Mouse (Mus musculus): ENCODE data around the gene Prep. TPM values are rescaled to one million over a fixed set of nuclear protein-coding genes. Genes with fewer than 3 reads are reported as not detected.

Gene Prep
- polyA plus RNA-seq, 1 experiment = 35.6 TPM

DNA sequence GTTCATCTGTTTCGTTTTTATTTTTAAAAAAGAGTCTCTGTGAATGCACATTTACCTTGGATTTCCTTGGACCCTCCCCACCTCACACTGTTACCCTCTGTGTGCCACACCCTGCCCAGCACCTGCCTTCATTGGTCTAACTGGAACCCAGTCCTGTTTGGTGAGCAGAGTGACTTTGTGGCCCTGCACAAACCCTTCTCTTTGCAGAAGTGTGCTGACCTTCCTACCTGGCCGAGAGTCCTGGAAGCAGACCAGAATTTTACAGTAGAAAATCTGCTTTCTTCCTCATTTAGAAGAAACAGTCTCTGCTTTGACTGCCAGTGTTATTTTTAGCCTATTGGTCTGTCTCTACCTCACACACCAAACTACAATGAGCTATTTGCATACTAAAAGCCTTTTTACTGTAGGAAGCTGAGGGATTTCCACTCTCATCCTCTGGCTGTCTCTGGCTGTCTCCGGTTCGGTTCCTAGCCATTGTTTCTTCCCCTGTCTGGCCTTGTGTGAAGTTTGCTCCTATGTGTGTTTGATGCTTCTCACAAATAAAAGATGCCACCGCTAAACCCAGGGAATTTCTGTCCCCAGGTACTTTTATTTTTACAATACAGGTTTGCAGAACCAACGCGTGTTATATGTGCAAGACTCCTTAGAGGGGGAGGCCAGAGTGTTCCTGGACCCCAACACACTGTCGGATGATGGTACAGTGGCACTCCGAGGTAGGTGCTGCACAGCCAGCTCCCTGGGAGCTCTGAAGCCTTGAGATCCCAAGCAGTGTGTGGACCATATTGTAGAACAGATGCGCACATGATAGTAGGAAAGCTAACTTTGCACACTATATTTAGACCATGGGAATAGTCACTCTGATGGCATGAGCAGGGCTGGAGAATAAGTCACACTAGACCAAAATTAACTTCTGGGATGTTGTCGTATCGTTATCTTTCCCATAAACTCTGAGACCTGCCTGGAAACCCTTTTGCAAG lies 25.4 kb downstream of the Prep start:
- no peak overlapping the region for H3K4me2 ChIP-seq (ENCODE audit: low read depth)
- no peak overlapping the region for H3ac ChIP-seq (ENCODE audit: control insufficient read depth, insufficient read length)
- peaks cover 33% of the 10 kb centered on the region for H3K79me2 ChIP-seq (ENCODE audit: control insufficient read depth, insufficient read depth)
- no peak for TF ChIP-seq POLR2A (IDR thresholded peaks at IDR 0.05; ENCODE audit: insufficient read length, low read depth)
- no peak for TF ChIP-seq MYOG (IDR thresholded peaks at IDR 0.05; ENCODE audit: control insufficient read depth in 1 of 3, insufficient read depth in 1 of 3, insufficient read length in 2 of 3, low read depth in 2 of 3)
- TF ChIP-seq USF1 (IDR thresholded peaks at IDR 0.05; ENCODE audit: low read depth) = no peak
- no peak for TF ChIP-seq TCF3 (IDR thresholded peaks at IDR 0.05; ENCODE audit: insufficient read length, low read depth)
- TF ChIP-seq MAX (IDR thresholded peaks at IDR 0.05; ENCODE audit: low read depth) = no peak
- TF ChIP-seq SRF (IDR thresholded peaks at IDR 0.05; ENCODE audit: control insufficient read depth, insufficient read length, low read depth) = no peak
- no peak for TF ChIP-seq REST (IDR thresholded peaks at IDR 0.05; ENCODE audit: insufficient read depth, insufficient read length)
- no peak for TF ChIP-seq MYOD1 (IDR thresholded peaks at IDR 0.05; ENCODE audit: control insufficient read depth in 1 of 3, insufficient read length in 2 of 3, low read depth in 2 of 3)
- TF ChIP-seq TCF12 (IDR thresholded peaks at IDR 0.05; ENCODE audit: insufficient read depth, poor library complexity, severe bottlenecking) = no peak
- no peak for TF ChIP-seq POLR2AphosphoS2 (IDR thresholded peaks at IDR 0.05; ENCODE audit: insufficient read length, low read depth)
- no peak for TF ChIP-seq CEBPB (IDR thresholded peaks at IDR 0.05; ENCODE audit: insufficient read depth, poor library complexity, severe bottlenecking)
- no peak for TF ChIP-seq E2F4 (IDR thresholded peaks at IDR 0.05; ENCODE audit: insufficient read depth)
- no peaks in the 10 kb centered on the region for H3K27me3 ChIP-seq (ENCODE audit: control insufficient read depth, insufficient read depth, insufficient read length)
- H3K36me3 ChIP-seq (ENCODE audit: control insufficient read depth, insufficient read depth) = peaks cover 54% of the 10 kb centered on the region
- no peak overlapping the region for H3K4me3 ChIP-seq

DNA sequence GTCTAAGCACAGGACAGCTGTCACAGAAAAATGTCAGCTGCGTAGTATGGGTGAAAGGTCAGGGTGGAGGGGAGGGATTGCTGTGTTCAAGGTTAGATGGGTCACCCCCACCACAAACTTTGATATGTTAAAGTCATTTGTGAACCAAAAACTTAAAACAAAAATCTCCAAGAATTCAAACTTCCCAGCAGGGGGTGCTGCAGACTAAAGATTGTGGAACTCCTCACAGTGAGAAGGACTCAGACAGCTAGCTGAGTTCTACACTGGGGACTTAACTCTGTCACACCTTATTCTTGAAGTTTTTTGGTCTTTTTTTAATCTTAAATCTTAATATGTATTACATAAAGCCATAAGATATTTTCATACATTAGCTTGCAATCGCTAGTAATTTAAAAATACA lies 31.7 kb downstream of the Prep start:
- no peak overlapping the region for H3ac ChIP-seq (ENCODE audit: control insufficient read depth, insufficient read length)
- H3K27me3 ChIP-seq (ENCODE audit: control insufficient read depth, insufficient read depth, insufficient read length) = no peaks in the 10 kb centered on the region
- no peak overlapping the region for H3K4me3 ChIP-seq
- TF ChIP-seq MYOG (IDR thresholded peaks at IDR 0.05; ENCODE audit: control insufficient read depth in 1 of 3, insufficient read depth in 1 of 3, insufficient read length in 2 of 3, low read depth in 2 of 3) (no peak), SRF (IDR thresholded peaks at IDR 0.05; ENCODE audit: control insufficient read depth, insufficient read length, low read depth) (no peak)
- no peak overlapping the region for H3K4me2 ChIP-seq (ENCODE audit: low read depth)
- peaks cover 10% of the 10 kb centered on the region for H3K79me2 ChIP-seq (ENCODE audit: control insufficient read depth, insufficient read depth)
- H3K36me3 ChIP-seq (ENCODE audit: control insufficient read depth, insufficient read depth) = peaks cover 63% of the 10 kb centered on the region

DNA sequence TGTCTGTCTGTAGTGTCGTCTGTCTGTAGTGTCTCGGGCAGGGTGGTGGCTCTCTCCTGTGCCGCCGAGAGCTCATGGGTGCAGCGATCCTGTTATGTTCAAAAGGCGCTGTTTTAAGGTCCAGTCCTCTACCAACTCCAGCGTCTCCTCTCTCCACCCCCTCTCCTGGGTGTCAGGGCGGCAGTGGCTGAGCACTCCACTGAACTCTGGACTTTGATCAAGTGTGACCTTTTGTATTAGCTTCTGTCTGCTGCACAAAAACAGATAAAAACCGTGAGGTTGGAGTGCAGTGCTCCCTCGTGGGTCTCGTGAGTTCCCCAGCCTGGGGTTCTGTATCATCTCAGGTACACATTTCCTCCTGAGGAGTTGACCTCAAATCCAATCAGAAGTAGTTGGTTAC lies 33.5 kb downstream of the Prep start:
- H3K27me3 ChIP-seq (ENCODE audit: control insufficient read depth, insufficient read depth, insufficient read length) = no peaks in the 10 kb centered on the region
- H3ac ChIP-seq (ENCODE audit: control insufficient read depth, insufficient read length) = no peak overlapping the region
- no peak overlapping the region for H3K4me2 ChIP-seq (ENCODE audit: low read depth)
- H3K4me3 ChIP-seq = no peak overlapping the region
- H3K36me3 ChIP-seq (ENCODE audit: control insufficient read depth, insufficient read depth) = peaks cover 52% of the 10 kb centered on the region
- H3K79me2 ChIP-seq (ENCODE audit: control insufficient read depth, insufficient read depth) = peaks cover 15% of the 10 kb centered on the region
- TF ChIP-seq E2F4 (IDR thresholded peaks at IDR 0.05; ENCODE audit: insufficient read depth) (no peak), MYOD1 (IDR thresholded peaks at IDR 0.05; ENCODE audit: control insufficient read depth in 1 of 3, insufficient read length in 2 of 3, low read depth in 2 of 3) (no peak), MYOG (IDR thresholded peaks at IDR 0.05; ENCODE audit: control insufficient read depth in 1 of 3, insufficient read depth in 1 of 3, insufficient read length in 2 of 3, low read depth in 2 of 3) (no peak), POLR2A (IDR thresholded peaks at IDR 0.05; ENCODE audit: insufficient read length, low read depth) (no peak), CEBPB (IDR thresholded peaks at IDR 0.05; ENCODE audit: insufficient read depth, poor library complexity, severe bottlenecking) (no peak), MAX (IDR thresholded peaks at IDR 0.05; ENCODE audit: low read depth) (no peak), USF1 (IDR thresholded peaks at IDR 0.05; ENCODE audit: low read depth) (no peak), TCF12 (IDR thresholded peaks at IDR 0.05; ENCODE audit: insufficient read depth, poor library complexity, severe bottlenecking) (no peak), SRF (IDR thresholded peaks at IDR 0.05; ENCODE audit: control insufficient read depth, insufficient read length, low read depth) (no peak), REST (IDR thresholded peaks at IDR 0.05; ENCODE audit: insufficient read depth, insufficient read length) (no peak), TCF3 (IDR thresholded peaks at IDR 0.05; ENCODE audit: insufficient read length, low read depth) (no peak), POLR2AphosphoS2 (IDR thresholded peaks at IDR 0.05; ENCODE audit: insufficient read length, low read depth) (no peak)

DNA sequence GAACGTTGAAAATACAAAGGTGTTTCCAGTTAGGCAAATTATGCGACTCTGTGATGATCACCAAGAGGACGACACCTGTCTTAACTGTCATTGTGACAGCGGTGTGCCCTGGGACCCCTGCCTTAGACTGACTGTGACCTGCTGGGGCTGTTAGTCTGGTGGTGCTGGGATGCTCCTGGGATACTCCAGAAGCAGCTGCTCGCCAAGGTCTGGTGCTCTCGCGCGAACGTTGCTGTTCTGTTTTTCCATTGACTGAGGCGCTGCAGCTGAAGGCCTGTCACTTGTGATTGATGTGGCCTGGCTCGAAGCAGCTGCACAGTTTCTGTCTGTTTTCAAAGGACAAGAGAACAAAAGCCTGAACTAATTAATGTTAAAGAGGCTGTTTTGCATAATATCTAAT lies 36.2 kb downstream of the Prep start:
- TF ChIP-seq USF1 (IDR thresholded peaks at IDR 0.05; ENCODE audit: low read depth) = no peak
- peak in 2 of 3 experiments; percentile 13 to 30 for TF ChIP-seq MYOD1 (IDR thresholded peaks at IDR 0.05; ENCODE audit: control insufficient read depth in 1 of 3, insufficient read length in 2 of 3, low read depth in 2 of 3)
- peak in 1 of 3 experiments; percentile 7 for TF ChIP-seq MYOG (IDR thresholded peaks at IDR 0.05; ENCODE audit: control insufficient read depth in 1 of 3, insufficient read depth in 1 of 3, insufficient read length in 2 of 3, low read depth in 2 of 3)
- TF ChIP-seq MAX (IDR thresholded peaks at IDR 0.05; ENCODE audit: low read depth) = no peak
- TF ChIP-seq SRF (IDR thresholded peaks at IDR 0.05; ENCODE audit: control insufficient read depth, insufficient read length, low read depth) = no peak
- TF ChIP-seq TCF3 (IDR thresholded peaks at IDR 0.05; ENCODE audit: insufficient read length, low read depth) = no peak
- no peak for TF ChIP-seq POLR2AphosphoS2 (IDR thresholded peaks at IDR 0.05; ENCODE audit: insufficient read length, low read depth)
- no peak for TF ChIP-seq TCF12 (IDR thresholded peaks at IDR 0.05; ENCODE audit: insufficient read depth, poor library complexity, severe bottlenecking)
- TF ChIP-seq REST (IDR thresholded peaks at IDR 0.05; ENCODE audit: insufficient read depth, insufficient read length) = no peak
- TF ChIP-seq E2F4 (IDR thresholded peaks at IDR 0.05; ENCODE audit: insufficient read depth) = no peak
- no peak for TF ChIP-seq POLR2A (IDR thresholded peaks at IDR 0.05; ENCODE audit: insufficient read length, low read depth)
- no peak for TF ChIP-seq CEBPB (IDR thresholded peaks at IDR 0.05; ENCODE audit: insufficient read depth, poor library complexity, severe bottlenecking)
- Histone ChIP-seq H3K4me3 (no peak overlapping the region), H3K79me2 (ENCODE audit: control insufficient read depth, insufficient read depth) (peaks cover 15% of the 10 kb centered on the region), H3K4me2 (ENCODE audit: low read depth) (no peak overlapping the region), H3K36me3 (ENCODE audit: control insufficient read depth, insufficient read depth) (peaks cover 46% of the 10 kb centered on the region), H3ac (ENCODE audit: control insufficient read depth, insufficient read length) (no peak overlapping the region), H3K27me3 (ENCODE audit: control insufficient read depth, insufficient read depth, insufficient read length) (no peaks in the 10 kb centered on the region)
